In the genomic region with DNA sequence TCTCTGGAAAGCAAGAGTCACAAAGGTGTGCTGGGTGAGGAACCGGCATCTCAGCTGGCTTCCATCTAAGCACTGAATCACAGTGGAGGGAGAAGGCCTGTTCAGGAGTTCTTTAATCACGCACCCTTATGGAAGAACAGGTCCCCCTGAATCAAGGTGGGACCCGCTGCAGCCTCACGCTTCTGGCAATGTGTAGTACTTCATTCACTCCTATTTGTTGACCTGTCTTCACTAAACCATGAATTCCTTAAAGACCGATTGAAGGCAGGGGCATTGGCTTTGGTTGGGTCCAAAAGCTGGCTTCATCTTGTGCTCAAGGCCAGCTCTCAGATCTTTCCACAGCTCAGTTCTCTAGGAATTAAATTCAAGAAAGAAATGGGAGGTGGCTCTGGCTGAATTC, we compare ENCODE assay signal across 15 mouse cellular contexts.
DNase-seq lines count a peak whose midpoint lies in the region; ATAC-seq lines count a peak whose summit lies in the region.
"Had no signal": no experiment of that assay in that cellular context is flagged by ENCODE, and none has a peak within 500 bp of the region (broad histone marks: within the 10 kb centered on the region; RNA-seq: fewer than 3 reads in every experiment).

No protein-coding gene starts in this region.

- H3K4me2 ChIP-seq in forebrain, embryonic 14.5 days (ENCODE audit: low read length) = no peak overlapping the region
- H3K4me2 ChIP-seq in kidney, embryonic 14.5 days (replicated peaks; ENCODE audit: low read depth, low read length) = peak overlapping the region; percentile 26; the same call in 1 of the 2 replicates
- peak overlapping the region; percentile 46 for H3K4me2 ChIP-seq in forebrain, embryonic 13.5 days
- no peak overlapping the region for H3K4me2 ChIP-seq in limb, embryonic 15.5 days
- H3K4me2 ChIP-seq in liver, embryonic 12.5 days = no peak overlapping the region

- H3K9ac ChIP-seq in forebrain, embryonic 14.5 days (ENCODE audit: low read length) = no peak overlapping the region
- H3K9ac ChIP-seq in kidney, embryonic 14.5 days (ENCODE audit: low read depth, low read length) = no peak overlapping the region
- H3K9ac ChIP-seq in forebrain, embryonic 13.5 days = no peak overlapping the region
- H3K9ac ChIP-seq in limb, embryonic 15.5 days = no peak overlapping the region
- H3K9ac ChIP-seq in liver, embryonic 12.5 days = no peak overlapping the region
- H3K9ac ChIP-seq: neural tube, embryonic 13.5 days had no signal

- no peaks in the 10 kb centered on the region for H3K36me3 ChIP-seq in forebrain, embryonic 10.5 days (replicated peaks)
- H3K36me3 ChIP-seq in forebrain, embryonic 14.5 days (ENCODE audit: control insufficient read depth, insufficient read depth, low read length) = no peaks in the 10 kb centered on the region
- H3K36me3 ChIP-seq in kidney, embryonic 14.5 days (ENCODE audit: control insufficient read depth, insufficient read depth, low read length) = no peaks in the 10 kb centered on the region
- H3K36me3 ChIP-seq in forebrain, embryonic 13.5 days (ENCODE audit: poor library complexity, severe bottlenecking) = no peaks in the 10 kb centered on the region
- no peaks in the 10 kb centered on the region for H3K36me3 ChIP-seq in limb, embryonic 15.5 days
- H3K36me3 ChIP-seq in liver, embryonic 12.5 days = no peaks in the 10 kb centered on the region
- H3K36me3 ChIP-seq: neural tube, embryonic 13.5 days had no signal

- no peak for DNase-seq in forebrain, embryonic 10.5 days (ENCODE audit: extremely low spot score, low spot score)
- DNase-seq in forebrain, embryonic 14.5 days (ENCODE audit: low spot score) = no peak
- no peak for DNase-seq in kidney, adult 8-10 months
- DNase-seq in adrenal gland, postnatal 10 days = no peak
- DNase-seq: cerebellum, postnatal 36 days; gastrocnemius, postnatal 10 days; kidney, adult 2 months; left cerebral cortex, postnatal 4 days; lung, postnatal 36 days had no signal

- peaks cover 38% of the 10 kb centered on the region for H3K27me3 ChIP-seq in forebrain, embryonic 10.5 days (ENCODE audit: poor library complexity, severe bottlenecking)
- H3K27me3 ChIP-seq in forebrain, embryonic 14.5 days (replicated peaks; ENCODE audit: control insufficient read depth, insufficient read depth, low read length) = no peaks in the 10 kb centered on the region
- H3K27me3 ChIP-seq in kidney, embryonic 14.5 days (ENCODE audit: control insufficient read depth, insufficient read depth, low read length) = 0 out of 2 replicates have a peak, but pooled peaks cover 5% of the 10 kb centered on the region
- H3K27me3 ChIP-seq in forebrain, embryonic 13.5 days = peaks cover 12% of the 10 kb centered on the region
- peaks cover 2% of the 10 kb centered on the region; the same call in 1 of the 2 replicates for H3K27me3 ChIP-seq in limb, embryonic 15.5 days
- H3K27me3 ChIP-seq in liver, embryonic 12.5 days (replicated peaks) = peaks cover 28% of the 10 kb centered on the region

- H3K4me3 ChIP-seq in forebrain, embryonic 10.5 days = peak overlapping the region; percentile 26
- H3K4me3 ChIP-seq in forebrain, embryonic 14.5 days (ENCODE audit: low read depth, low read length) = no peak overlapping the region
- H3K4me3 ChIP-seq in kidney, embryonic 14.5 days (ENCODE audit: low read length) = no peak overlapping the region
- H3K4me3 ChIP-seq in forebrain, embryonic 13.5 days = no peak overlapping the region
- H3K4me3 ChIP-seq in limb, embryonic 15.5 days = no peak overlapping the region
- H3K4me3 ChIP-seq in liver, embryonic 12.5 days = no peak overlapping the region
- H3K4me3 ChIP-seq: erythroblast, embryonic 14.5 days; neural tube, embryonic 13.5 days had no signal

- no peaks in the 10 kb centered on the region for H3K9me3 ChIP-seq in forebrain, embryonic 10.5 days
- no peaks in the 10 kb centered on the region for H3K9me3 ChIP-seq in forebrain, embryonic 14.5 days (replicated peaks; ENCODE audit: control insufficient read depth, low read length)
- no peaks in the 10 kb centered on the region for H3K9me3 ChIP-seq in kidney, embryonic 14.5 days (ENCODE audit: control insufficient read depth, low read length)
- H3K9me3 ChIP-seq in forebrain, embryonic 13.5 days (replicated peaks) = no peaks in the 10 kb centered on the region
- no peaks in the 10 kb centered on the region for H3K9me3 ChIP-seq in limb, embryonic 15.5 days
- H3K9me3 ChIP-seq in liver, embryonic 12.5 days (replicated peaks) = no peaks in the 10 kb centered on the region
- H3K9me3 ChIP-seq: neural tube, embryonic 13.5 days had no signal

- H3K27ac ChIP-seq in forebrain, embryonic 10.5 days = peak overlapping the region; percentile 56
- H3K27ac ChIP-seq in forebrain, embryonic 14.5 days (ENCODE audit: low read depth, low read length) = no peak overlapping the region
- H3K27ac ChIP-seq in kidney, embryonic 14.5 days (ENCODE audit: low read depth, low read length) = peak overlapping the region; percentile 32; the same call in 1 of the 2 replicates
- no peak overlapping the region for H3K27ac ChIP-seq in forebrain, embryonic 13.5 days
- H3K27ac ChIP-seq in limb, embryonic 15.5 days = 0 out of 2 replicates have a peak overlapping the region, but pooled peaks have one; percentile 13
- H3K27ac ChIP-seq in liver, embryonic 12.5 days = no peak overlapping the region
- H3K27ac ChIP-seq: neural tube, embryonic 13.5 days had no signal

- 50% methylated on average over 5 of the region's 5 CpGs for WGBS in forebrain, embryonic 10.5 days
- WGBS in forebrain, embryonic 14.5 days = 39% methylated on average over 5 of the region's 5 CpGs
- WGBS in kidney, embryonic 14.5 days = 60% methylated on average over 5 of the region's 5 CpGs
- WGBS in forebrain, embryonic 13.5 days = 48% methylated on average over 5 of the region's 5 CpGs
- WGBS in limb, embryonic 15.5 days = 68% methylated on average over 5 of the region's 5 CpGs
- WGBS in liver, embryonic 12.5 days (ENCODE audit: insufficient replicate concordance) = 47% methylated on average over 5 of the region's 5 CpGs

- no peak for ATAC-seq in forebrain, embryonic 14.5 days
- ATAC-seq in kidney, embryonic 14.5 days (ENCODE audit: low FRiP score, low TSS enrichment) = peak; percentile 24; the same call in 1 of the 2 replicates
- no peak for ATAC-seq in forebrain, embryonic 13.5 days
- no peak for ATAC-seq in limb, embryonic 15.5 days (ENCODE audit: insufficient number of reproducible peaks, low FRiP score, low TSS enrichment, low read depth)
- no peak for ATAC-seq in liver, embryonic 12.5 days

- H3K4me1 ChIP-seq in forebrain, embryonic 10.5 days = peaks cover 38% of the 10 kb centered on the region
- H3K4me1 ChIP-seq in forebrain, embryonic 14.5 days (ENCODE audit: control insufficient read depth, insufficient read depth, low read length) = peaks cover 16% of the 10 kb centered on the region
- H3K4me1 ChIP-seq in kidney, embryonic 14.5 days (ENCODE audit: control insufficient read depth, insufficient read depth, low read length) = peaks cover 7% of the 10 kb centered on the region; the same call in 1 of the 2 replicates
- H3K4me1 ChIP-seq in forebrain, embryonic 13.5 days = peaks cover 24% of the 10 kb centered on the region
- H3K4me1 ChIP-seq in limb, embryonic 15.5 days = peaks cover 20% of the 10 kb centered on the region; the same call in 1 of the 2 replicates
- no peaks in the 10 kb centered on the region for H3K4me1 ChIP-seq in liver, embryonic 12.5 days

Comparison
In these comparisons a context has a peak if more than half of its experiments do, and no peak if none do; other contexts are left out.
1. H3K27ac ChIP-seq: peak in forebrain, embryonic 10.5 days (single experiment), kidney, embryonic 14.5 days (single experiment) and limb, embryonic 15.5 days (single experiment); none in forebrain, embryonic 14.5 days (single experiment), forebrain, embryonic 13.5 days (single experiment) and liver, embryonic 12.5 days (single experiment).
2. H3K4me2 ChIP-seq: peak in kidney, embryonic 14.5 days (single experiment) and forebrain, embryonic 13.5 days (single experiment); none in forebrain, embryonic 14.5 days (single experiment), limb, embryonic 15.5 days (single experiment) and liver, embryonic 12.5 days (single experiment).